Mouse (Mus musculus): ENCODE data around the gene Herc2.

Gene Herc2

GRCm38 (mm10) chr7:56201483-56202218, 151.7 kb downstream of the Herc2 start:
- DNase-seq (ENCODE audit: low spot score in 2 of 2): no peak

DNA sequence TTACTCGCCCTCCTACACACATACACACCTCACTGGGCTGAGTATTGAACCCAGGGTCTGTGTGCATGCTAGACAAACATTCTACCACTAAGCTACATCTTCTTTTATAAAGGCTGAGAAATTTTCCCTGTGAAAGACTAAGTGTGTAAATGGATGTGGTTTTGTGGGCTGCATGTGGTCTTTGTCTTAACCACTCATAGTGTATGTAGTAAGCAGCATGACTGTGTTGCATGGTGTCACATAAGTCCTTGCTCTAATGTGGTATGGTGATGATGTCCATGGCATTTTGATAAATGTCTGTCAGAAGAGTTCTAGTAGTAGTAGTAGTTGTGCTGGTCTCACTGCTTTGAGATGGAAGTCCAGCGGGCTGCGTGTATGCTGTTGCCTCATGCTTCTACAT, 152.8 kb downstream of the Herc2 start:
- DNase-seq (ENCODE audit: low spot score in 2 of 2): no peak

GRCm38 (mm10) chr7:56203286-56203685, 153.3 kb downstream of the Herc2 start:
- no peak for DNase-seq (ENCODE audit: low spot score in 2 of 2)

GRCm38 (mm10) chr7:56204877-56205276, 154.9 kb downstream of the Herc2 start:
- no peak for DNase-seq (ENCODE audit: low spot score in 2 of 2)

GRCm38 (mm10) chr7:56220811-56221210, 170.8 kb downstream of the Herc2 start:
- DNase-seq (ENCODE audit: low spot score in 2 of 2): no peak

DNA sequence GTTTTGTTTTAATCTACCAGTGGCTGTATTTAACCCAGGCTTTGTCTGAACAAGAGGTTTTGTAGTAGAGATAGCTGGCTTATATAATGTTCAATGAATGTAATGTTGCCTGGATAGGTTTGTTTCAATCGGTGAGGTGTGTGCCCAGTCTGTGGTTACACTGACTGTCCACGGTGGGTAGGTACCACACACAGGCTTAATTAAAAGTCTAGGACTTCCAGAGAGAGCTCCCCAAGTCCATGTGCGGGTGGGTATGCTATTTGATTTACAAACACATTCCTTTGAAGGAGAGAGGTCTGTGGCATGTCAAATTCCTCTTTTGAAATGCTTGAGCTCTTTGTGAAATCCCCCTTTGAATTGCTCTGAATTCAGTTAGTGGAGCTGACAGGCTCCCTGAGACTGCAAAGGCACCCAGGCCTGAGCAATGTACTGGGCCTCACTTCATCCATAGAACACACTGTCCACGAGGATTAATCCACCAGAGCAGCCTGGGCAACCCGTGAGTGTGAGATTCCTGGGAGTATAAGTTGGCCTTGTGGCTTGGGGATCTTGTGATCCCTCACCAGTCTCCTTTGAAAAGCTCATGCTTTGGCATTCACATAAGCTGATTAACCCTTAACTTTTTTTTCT, 185.9 kb downstream of the Herc2 start:
- DNase-seq (ENCODE audit: low spot score in 2 of 2): no peak

GRCm38 (mm10) chr7:56236617-56237016, 186.6 kb downstream of the Herc2 start:
- no peak for DNase-seq (ENCODE audit: low spot score in 2 of 2)

DNA sequence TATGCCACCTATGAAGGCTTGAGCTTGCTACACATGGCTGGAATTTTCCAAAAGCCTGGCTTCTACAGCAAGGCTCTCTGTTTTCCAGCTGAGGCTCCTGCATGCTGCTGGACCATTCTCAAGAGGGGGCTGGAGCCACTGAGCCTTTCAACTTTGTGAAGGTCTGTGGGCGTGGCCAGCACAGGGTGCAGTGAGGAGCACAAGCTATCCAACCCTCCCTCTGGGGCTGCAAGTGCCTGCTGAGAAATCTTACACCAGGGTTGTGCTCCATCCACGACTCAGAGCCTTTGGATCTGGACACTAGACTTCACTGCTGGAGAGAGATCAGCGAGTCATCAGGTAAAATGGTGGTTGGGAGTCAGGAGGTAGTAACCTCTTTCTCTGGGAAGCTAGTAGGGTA, 189.5 kb downstream of the Herc2 start, which contains the start of gene Oca2:
Oca2 (plus strand) TSS at position 218 of the 400 bp plus-strand sequence.
- DNase-seq (ENCODE audit: low spot score in 2 of 2): no peak

GRCm38 (mm10) chr7:56254568-56254967, 204.6 kb downstream of the Herc2 start:
- DNase-seq (ENCODE audit: low spot score in 2 of 2): no peak

DNA sequence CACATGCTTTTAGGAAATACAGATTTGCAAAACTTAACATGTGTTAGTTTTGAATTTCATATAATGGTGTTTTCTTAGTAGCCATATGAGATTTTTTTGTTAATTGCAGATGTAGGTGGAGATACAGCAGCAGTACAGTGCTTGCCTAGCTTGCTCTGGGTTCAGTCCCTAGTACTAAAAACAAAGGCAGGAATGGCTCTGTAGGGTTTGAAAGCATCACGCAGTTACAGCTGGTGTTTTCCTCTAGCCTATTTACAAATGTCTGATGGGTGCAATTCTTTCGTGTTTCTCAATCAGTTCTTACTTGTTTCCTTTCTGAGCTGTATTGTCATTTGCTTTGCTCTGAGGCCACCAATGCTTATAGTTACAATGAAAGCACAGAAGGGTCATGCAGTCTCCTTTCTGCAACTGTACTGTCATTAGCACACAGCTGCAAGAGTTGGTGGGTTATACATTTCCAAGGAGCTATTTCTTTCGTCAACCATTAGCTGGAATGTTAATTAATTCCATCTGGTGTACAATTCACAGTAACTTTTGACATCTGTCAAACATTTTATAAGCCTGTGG, 208.0 kb downstream of the Herc2 start:
- no peak for DNase-seq (ENCODE audit: low spot score in 2 of 2)

GRCm38 (mm10) chr7:56277506-56277905, 227.5 kb downstream of the Herc2 start:
- no peak for DNase-seq (ENCODE audit: low spot score in 2 of 2)

Data from spleen, postnatal 10 days (tissue).